Mouse (Mus musculus) NIH3T3 (cell line): ENCODE data around the gene Crygn.
A peak's percentile ranks its signal among the peaks of the same experiment; 100 is the strongest.

Experiments
- DNase-seq: peaks from one replicate; pipeline ENCODE4 v3.0.0-alpha.2; 2012; ENCODE audit warnings: low read depth

The Crygn gene

DNA sequence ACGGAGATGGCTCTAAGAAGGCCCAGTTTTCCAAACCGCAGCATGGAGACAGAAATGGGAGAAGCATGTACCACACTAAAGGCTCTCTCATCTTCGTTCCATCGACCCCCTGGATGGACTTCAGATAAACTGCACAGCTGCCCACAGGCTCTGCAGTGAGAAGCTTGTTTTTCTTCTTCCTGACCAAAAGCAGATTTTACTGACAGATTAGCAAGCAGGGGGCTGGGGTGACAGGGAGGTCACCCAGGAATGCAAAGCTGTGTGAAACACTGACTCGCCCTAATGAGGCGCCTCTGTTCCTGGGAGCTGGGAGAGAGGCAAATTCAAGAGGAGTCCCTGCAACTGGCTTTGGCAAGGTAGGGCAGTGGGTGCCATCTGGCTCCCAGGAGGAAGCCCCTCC is 10.3 kb downstream of the Crygn start:
- DNase-seq: peak; percentile 22

DNA sequence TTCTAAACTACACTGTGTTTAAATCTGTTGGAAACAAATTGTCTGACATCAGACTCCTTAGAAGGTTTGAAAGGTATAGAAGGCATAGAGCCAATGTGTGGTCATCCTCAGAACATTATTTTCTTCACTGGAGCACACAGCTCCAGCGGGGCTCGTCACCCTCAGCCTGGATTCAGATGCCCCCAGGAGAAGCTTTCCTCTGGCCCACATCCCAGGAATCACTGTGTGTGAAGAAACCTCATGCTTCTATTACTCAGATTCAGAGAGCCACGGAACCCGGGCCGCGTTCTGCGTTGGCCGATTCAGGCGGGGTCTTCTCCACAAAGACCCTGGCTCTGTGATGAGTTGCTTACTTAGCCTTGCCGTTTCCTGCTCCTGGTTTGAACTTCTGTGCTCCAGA is 13.9 kb downstream of the Crygn start:
- no peak for DNase-seq

DNA sequence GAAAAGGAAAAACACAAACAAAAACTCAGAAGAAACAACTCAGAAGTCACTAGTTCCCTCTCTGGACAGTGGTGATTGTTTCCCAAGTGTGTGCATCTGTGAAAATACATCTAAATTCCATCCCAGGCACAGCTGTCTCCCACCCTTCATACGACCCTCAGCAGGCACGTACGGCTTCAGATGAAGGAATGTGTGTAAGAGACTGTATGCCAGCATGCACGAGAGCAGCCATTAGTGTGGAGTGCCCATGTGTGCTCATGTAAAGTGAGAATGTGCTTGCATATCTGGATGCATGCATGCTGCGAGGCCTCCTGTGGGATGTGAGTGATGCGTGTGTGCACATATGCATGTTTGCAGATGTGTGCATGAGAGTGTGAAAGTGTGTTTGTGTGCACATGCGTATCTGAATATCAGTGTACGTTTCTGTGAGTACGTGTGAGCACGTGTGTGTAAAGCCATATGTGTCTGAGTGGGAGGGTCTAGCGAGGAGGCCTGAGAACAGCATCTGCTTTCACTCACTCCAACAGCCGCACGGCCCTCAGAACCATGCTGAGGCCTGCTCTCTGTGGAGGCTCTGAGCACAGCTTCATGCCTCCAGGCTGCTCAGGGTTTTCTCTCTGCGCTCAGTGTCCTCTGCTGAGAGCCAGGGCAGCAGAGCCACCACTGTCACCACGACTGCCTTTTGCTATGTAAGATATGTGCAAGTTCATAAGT is 16.5 kb downstream of the Crygn start:
- DNase-seq: no peak

DNA sequence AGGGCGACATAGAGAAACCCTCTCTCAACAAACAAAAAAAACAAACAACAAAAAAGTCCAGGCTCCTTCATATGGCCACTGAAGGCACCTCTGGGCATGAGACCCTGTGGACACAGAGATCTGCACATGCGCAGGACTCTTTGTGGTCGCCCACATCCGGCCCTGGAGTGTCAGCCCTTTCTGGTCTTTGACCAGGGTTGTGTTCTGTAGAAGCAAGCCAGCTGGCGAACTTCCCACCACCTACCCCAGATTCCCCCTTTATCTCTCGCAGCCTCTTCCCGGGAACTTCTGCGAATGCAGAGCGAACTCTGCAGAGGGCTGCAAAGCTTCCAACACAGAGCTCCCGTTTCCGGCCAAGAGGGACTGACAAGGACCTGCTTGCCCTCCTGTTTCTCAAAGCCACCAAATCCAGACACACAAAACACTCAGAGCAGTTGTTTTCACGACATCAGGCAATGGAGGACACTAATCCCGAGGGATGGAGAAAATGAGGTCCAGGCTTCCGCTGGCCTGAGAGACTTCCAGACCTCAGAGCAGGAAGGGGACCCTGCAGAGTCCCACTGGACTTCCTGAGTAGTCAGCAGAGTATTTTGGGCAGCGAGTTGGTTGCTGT is 18.6 kb downstream of the Crygn start:
- no peak for DNase-seq

DNA sequence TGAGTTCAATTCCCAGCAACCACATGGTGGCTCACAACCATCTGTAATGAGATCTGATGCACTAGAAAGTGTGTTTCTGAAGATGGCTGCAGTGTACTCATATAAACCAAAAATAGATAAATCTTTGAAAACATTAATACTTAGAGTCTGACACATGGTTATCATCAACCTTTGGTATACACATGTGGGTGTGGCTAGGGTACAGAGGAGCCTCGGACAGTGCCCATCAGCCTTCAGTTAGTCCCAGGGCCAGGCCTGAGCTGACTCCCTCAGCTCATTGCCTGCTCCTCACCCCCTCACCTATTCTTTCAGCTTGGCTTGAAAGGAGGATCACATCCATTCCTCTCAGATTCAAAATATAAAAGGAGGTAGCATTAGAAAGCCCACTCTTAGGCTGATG is 19.3 kb downstream of the Crygn start:
- DNase-seq: no peak

DNA sequence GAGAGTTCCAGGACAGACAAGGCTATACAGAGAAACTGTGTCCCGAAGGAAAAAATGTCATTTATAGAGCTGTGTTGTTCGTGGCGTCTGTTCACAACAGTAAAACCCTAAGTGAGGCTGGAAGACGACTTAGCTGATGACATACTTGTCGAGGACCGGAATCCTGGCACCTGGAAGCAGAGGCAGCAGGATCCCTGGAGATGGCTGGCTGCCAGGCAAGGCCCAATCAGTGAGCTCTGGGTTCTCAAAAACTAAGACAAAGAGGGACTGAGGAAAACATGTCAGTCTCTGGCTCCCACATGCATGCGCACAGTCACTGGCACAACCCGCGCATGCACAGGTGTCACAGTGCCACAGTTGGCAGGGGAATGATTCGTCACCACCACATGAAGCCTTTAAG is 20.2 kb downstream of the Crygn start:
- DNase-seq: no peak

DNA sequence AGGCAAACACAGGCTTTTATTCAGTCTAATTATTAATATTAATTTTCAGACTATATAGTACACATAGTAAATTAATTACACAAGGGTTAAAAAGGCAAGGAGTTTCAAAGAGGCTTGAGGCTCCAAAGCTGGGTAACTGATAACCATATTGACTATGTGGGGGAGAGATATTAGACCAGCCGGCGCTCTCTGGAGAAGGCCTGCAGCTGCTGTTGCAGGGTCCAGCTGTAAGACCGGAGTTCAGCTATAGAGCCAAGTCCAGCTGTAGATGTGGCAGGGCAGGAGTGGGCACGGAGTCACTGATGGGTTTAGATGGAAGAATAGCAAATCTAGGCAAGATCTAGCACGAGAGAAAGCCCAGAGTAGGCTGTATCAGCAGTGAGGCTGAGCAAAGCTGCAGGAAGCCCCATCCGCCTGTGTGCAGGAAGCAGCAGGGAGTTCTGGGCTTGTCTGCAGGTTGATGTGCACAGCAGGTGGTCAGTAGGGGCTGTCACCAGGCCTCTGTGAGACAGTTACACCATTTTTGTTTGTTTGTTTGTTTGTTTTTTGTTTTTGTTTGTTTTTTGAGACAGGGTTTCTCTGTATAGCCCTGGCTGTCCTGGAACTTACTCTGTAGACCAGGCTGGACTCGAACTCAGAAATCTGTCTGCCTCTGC is 23.9 kb downstream of the Crygn start:
- no peak for DNase-seq

DNA sequence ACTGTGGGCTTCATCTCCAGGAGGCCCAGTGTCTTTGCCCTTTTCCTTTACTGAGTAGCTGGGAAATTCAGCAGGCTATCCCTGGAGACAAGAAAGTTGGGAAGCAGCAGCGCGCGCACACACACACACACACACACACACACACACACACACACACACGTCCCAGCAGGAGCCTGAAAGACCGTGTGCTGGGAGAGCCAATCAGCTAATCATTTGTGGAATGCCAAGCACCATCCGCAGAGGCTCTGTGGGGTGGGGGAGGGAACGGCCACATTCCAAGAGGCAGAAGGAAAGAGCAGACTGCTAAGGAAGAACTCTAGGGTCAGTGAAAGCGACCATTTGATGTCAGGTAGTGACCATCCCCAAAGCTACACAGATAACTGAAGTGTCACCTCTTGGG is 24.7 kb downstream of the Crygn start:
- DNase-seq: peak; percentile 63

DNA sequence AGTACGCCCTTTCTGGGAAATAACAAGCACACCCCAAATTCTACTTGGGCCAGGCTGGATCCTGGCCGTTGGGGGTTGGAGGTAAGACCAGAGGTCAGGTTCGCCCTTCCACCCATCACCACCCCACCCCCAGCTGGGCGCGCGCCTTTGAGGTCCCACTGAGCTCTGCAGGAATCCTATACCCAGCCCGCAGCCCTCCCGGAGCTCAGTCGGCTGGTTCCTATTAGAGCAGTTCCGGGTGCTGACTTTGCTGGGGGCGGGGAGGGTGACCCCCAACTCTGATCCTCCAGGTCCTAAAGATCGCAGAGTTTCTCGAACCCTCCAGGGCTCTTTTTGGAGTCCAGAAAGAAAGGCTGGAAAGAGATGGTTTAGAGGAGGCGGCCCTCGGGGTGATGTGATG is 26.8 kb downstream of the Crygn start:
- no peak for DNase-seq

DNA sequence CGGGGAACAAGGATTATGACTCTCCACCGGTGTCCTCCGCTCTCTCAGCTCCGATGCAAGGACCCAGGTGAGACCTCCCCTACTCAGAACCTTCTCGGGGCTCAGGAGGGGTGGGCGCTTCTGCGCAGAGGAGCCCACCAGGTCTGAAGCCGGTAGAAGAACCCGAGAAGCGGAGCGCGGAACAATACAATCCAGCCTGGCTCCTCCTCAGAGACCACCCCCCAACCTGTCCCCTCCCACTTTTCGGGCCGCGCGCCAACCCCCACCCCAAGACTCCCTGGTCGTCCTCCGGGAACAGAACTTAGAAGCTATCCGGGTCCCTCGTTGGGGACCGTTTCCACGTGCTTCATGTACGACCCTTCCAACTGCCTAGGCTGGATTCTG is 27.3 kb downstream of the Crygn start, which contains the start of gene Wdr86:
Gene Wdr86 (minus strand): TSS at position 240 of the 384 bp plus-strand sequence.
- no peak for DNase-seq

DNA sequence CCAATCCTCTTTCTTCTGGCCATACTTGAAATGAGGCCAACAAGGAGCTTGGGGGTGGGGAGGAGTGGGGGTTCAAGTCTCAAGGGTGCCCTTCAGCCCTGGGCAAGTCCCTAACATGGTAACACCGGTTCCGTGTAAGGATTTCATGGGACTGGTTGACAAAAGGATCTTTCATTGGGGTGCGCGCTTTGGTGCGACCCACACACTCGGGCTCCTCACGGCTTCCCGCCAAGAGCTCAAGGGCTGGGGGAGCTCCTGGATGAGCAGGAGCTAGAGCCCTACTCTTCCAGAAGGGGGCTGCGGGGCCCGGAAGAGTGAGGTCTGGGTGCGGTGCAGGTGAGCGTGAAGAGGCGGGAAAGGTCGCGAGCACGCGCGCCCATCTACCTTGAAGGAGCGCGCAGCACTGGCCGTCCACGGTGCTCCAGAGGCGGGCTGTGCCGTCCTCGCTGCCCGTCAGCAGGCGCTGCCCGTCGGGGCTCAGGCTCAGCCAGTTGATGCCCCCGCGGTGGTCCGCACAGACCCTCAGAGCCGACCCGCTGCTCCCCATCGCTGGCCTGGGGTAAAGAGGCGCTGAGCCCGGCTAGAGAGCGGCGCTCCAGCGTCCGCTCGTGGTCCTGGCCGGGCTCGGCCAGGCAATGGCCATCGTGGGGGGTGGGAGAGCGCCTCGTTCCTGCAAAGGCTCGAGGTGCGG is 27.9 kb downstream of the Crygn start:
- no peak for DNase-seq

DNA sequence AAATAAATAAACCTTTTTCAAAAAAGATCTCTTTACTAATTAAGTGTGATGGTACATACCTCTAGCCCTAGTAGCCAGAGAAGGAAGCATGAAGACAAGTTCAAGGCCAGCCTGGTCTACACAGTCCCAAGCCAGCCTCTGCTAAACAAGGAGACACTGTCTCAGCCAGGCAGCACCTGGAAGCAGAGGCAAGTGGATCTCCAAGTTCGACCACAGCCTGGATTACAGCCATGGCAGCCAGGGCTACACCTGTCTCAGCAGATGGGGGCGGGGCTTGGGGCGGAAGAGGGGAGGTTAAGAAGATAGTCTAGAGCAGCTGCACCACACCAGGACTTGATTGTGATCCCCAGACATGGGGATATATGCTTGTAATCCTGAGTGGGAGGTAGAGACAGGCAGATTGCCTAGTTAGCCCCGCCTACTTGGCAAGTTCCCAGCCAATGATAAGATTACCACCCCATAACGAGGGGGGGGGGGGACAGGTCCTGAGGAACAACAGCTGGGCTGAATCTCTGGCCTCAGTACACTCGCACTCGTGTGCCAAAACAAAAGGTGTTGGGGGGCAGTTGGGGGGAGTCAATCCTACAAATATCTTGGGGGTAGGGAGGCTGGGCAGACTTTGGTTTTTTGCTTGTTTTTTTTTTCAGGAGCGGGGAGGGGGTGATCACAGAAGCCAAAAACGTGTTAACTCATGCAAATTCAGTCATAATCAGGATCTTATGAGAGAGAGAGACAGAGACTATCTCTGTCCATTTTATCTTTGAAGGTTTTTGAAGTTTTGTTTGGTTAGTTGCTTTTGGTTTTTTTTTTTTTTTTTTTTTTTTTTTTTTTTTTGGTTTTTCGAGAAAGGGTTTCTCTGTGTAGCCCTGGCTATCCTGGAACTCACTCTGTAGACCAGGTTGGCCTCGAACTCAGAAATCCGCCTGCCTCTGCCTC is 30.6 kb downstream of the Crygn start:
- peak; percentile 43 for DNase-seq

DNA sequence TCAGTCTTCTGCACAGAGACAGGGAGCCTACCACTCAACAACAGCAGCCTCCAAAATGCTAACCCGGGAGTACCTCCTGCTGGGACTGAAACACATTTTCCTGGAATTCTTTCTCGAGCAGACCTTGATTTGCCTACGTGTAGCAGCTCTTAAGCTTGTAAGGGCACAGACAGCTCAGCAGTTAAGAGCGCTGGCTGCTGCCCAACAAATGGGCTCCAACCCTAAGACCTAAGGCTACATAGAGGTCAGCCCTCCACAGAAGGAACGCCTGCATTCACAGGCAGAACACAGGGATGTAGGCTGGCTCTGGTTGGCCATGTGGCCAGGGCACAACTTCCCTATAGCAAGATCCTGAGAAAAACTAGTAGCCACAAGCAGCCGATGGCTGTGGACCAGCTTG is 31.9 kb downstream of the Crygn start:
- no peak for DNase-seq

DNA sequence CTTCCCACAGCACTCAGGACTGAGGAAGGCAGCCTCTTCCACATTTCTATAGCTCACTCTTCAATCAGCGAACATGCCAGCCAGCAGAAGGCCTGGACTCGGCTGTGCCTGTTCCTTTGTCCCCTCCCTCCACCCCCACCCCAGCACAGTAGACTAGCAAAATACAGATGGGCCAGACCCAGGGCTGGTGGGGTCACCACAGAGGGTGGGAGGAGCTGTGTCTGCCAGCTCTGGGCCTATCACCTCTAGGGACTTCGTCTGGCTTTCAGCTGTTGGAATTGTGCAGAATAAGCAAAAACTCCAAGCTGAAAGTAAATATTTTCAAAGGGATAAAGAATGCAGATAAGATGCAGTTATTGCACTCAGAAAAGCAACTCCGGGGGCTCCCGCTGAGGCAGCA is 33.0 kb downstream of the Crygn start:
- no peak for DNase-seq

DNA sequence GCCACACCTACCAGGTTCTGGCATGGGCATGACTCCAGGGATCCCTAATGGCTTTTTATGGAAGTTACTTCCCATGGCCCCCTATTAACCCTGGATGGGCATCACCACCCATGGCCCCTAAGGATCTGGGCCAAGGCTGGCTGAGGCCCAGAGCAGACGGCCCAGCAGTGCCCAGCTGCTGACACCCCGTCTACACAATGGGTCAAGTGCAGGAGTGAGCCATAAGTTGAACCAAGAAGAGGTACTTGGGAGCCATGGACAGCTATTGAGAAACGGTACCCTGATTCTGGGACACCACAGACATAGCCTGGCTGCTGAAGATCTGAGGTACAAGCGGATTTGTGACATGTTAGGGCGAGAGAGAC is 33.6 kb downstream of the Crygn start:
- DNase-seq: no peak

DNA sequence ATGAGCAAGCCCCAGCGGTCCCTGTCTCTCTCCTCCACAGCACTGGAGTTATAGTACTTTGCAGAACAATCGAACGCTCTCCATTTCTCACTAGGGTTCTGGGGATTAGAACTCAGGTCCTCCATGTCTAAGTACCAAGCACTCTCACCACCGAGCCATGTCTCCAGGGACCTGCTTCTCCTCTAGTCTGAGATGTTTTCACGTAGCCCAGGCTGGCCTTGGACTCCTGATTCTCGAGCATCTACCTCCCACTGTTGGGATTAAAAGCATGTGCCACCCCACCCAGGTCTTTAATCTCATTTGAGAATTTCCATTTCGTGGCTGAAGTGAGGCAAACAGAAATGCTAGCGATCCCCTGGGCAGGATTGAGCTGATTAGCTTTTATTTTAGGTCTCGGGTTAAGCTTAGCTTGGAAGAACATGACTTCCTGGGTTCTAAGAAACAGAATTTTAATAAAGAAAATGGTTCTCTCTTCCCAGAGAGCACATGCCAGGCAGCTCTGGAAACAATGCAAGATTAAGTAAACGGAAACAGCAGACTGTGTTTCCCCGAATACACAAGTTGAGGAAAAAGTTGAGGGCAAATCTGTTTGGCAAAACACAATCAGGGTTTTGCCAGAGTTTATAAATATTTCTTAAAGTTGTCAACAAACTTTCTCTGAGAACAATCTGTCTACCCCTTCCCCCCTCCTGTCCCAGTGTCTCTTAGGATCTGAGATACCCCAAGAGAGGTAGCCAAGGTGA is 34.1 kb downstream of the Crygn start:
- DNase-seq: no peak

DNA sequence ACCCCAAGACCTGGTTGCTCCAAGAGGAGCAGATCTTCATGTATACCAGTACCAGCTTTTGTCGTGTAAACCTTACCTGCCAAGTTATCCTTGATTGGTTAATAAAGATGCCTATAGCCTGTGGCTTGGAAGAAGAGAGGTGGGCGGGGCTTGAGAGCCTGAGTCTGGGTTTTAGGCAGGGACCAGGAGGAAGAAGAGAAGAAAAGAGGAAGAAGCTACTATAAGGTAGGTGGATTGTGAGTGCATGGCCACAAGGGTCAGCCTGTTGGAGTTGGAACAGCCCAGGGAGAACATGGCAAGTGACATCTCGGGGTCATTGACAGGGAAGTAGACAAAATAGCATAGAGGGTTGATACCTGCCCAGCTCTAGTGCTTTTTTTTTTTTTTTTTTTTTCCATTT is 38.0 kb downstream of the Crygn start:
- no peak for DNase-seq

DNA sequence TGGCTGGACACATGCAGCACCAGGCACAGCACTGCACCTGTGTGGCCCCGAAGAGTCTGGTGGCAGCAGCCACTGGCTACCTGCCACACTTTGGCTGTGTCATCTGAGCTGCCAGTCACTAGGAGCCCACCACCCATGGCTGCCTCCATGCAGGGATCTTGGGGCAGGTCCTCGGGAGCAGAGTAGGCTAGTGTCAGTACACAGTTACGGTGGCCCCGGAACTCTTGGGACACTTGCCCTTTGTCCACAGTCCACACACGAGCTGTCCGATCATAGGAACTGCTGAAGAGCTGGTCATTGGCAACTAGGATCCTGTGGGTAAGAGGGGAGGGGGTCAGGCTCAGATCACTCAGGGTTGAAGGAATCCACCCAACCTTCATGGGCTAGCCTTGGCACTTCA is 39.7 kb downstream of the Crygn start:
- no peak for DNase-seq

DNA sequence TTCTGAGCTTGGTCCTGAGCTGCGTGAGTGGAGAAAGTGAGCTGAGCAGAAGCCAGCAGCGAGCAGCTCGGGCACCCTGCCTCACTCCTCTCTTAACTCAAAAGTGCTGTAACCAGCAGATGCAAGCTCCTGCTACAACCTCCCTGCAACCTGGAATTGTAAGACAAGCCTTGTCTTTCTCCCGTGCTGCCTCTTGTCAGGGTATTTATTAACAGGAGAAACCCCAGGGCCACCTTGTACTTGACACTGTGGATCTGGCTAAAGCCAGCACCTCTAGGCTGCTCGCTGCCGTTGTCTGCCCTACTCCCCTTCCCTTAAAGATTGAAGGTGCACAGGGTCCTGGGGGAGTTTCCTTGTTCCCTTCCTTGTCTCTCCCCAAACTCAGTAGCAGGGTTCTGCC is 43.8 kb downstream of the Crygn start:
- no peak for DNase-seq

DNA sequence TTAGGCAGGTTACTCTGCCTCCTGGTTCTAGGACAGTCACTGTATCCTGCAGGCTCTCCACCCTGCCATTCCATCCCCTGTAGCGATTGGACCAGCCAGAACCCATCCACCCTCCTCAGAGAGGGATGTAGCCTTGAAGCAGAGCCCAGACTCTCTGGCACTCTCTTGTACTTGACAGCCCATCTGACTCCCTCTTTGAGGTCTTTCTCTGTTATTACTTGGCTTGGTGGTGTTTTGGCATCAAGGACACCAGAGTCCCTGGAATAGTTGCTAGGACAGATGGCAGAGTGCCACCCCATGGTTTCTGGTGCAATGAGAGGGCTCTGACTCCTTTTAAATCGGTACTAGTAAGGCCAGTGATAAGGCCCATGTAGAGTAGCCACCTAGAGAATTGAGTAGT is 44.6 kb downstream of the Crygn start:
- DNase-seq: no peak

DNA sequence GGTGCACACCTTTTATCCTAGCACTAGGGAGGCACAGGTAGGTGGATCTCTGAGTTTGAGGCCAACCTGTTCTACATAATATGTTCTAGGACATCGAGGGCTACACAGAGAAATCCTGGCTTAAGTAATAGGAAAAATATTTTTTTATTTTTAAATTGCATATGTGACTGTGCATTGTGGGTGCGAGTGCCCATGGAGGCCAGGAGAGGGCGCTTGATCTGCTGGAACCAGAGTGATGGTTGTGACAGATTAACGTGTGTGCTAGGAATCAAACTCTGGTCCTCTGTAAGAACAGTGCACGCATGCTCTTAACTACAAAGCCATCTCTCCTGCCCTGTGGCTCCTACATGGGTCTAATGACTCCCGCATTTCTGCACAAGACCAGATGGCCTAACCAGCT is 46.2 kb downstream of the Crygn start:
- peak; percentile 26 for DNase-seq
